Mouse (Mus musculus): ENCODE measurements around the gene Nfatc4.

The Nfatc4 gene

GRCm38 (mm10) chr14:55853621-55854285 is 30.8 kb downstream of the Nfatc4 start, which contains the start of gene Nynrin:
Gene Nynrin (plus strand): TSS chr14:55854010.
- DNase-seq (ENCODE audit: low read depth, low spot score), result peak; percentile 92

- no peak for DNase-seq (ENCODE audit: low read depth, low spot score)
These were observed 31.6 kb downstream of the Nfatc4 start for GRCm38 (mm10) chr14:55854406-55855100.

- DNase-seq (ENCODE audit: low read depth, low spot score), result peak; percentile 73
These were observed 32.2 kb downstream of the Nfatc4 start for GRCm38 (mm10) chr14:55855101-55855561.

- no peak for DNase-seq (ENCODE audit: low read depth, low spot score)
These were observed 34.6 kb downstream of the Nfatc4 start for GRCm38 (mm10) chr14:55857588-55857987.

GRCm38 (mm10) chr14:55862186-55862585 is 39.2 kb downstream of the Nfatc4 start:
- no peak for DNase-seq (ENCODE audit: low read depth, low spot score)

- no peak for DNase-seq (ENCODE audit: low read depth, low spot score)
These were observed 40.0 kb downstream of the Nfatc4 start for GRCm38 (mm10) chr14:55862970-55863369.

- peak; percentile 91 for DNase-seq (ENCODE audit: low read depth, low spot score)
These were observed 40.8 kb downstream of the Nfatc4 start for GRCm38 (mm10) chr14:55863773-55864172.

- peak; percentile 82 for DNase-seq (ENCODE audit: low read depth, low spot score)
These were observed 44.0 kb downstream of the Nfatc4 start for GRCm38 (mm10) chr14:55866962-55867361.

- DNase-seq (ENCODE audit: low read depth, low spot score), result peak; percentile 80
These were observed 45.5 kb downstream of the Nfatc4 start for GRCm38 (mm10) chr14:55868230-55869026.

- peak; percentile 61 for DNase-seq (ENCODE audit: low read depth, low spot score)
These were observed 46.6 kb downstream of the Nfatc4 start for GRCm38 (mm10) chr14:55869538-55869937.

GRCm38 (mm10) chr14:55872039-55872438 is 49.1 kb downstream of the Nfatc4 start:
- no peak for DNase-seq (ENCODE audit: low read depth, low spot score)

GRCm38 (mm10) chr14:55872551-55872950 is 49.6 kb downstream of the Nfatc4 start:
- DNase-seq (ENCODE audit: low read depth, low spot score), result no peak

GRCm38 (mm10) chr14:55873242-55873713 is 50.3 kb downstream of the Nfatc4 start:
- no peak for DNase-seq (ENCODE audit: low read depth, low spot score)

GRCm38 (mm10) chr14:55873714-55874683 is 51.1 kb downstream of the Nfatc4 start:
- peak; percentile 85 for DNase-seq (ENCODE audit: low read depth, low spot score)

GRCm38 (mm10) chr14:55877469-55878315 is 54.7 kb downstream of the Nfatc4 start:
- no peak for DNase-seq (ENCODE audit: low read depth, low spot score)

- DNase-seq (ENCODE audit: low read depth, low spot score), result no peak
These were observed 55.5 kb downstream of the Nfatc4 start for GRCm38 (mm10) chr14:55878316-55878940.

GRCm38 (mm10) chr14:55879623-55880022 is 56.7 kb downstream of the Nfatc4 start:
- DNase-seq (ENCODE audit: low read depth, low spot score), result peak; percentile 84

GRCm38 (mm10) chr14:55880982-55881381 is 58.0 kb downstream of the Nfatc4 start:
- DNase-seq (ENCODE audit: low read depth, low spot score), result no peak

GRCm38 (mm10) chr14:55882171-55882641 is 59.3 kb downstream of the Nfatc4 start:
- no peak for DNase-seq (ENCODE audit: low read depth, low spot score)

All from ZHBTc4 (cell line).